Mouse (Mus musculus): ENCODE measurements around the gene Dohh. TPM values are rescaled to one million over a fixed set of nuclear protein-coding genes. Genes with fewer than 3 reads are reported as not detected.

The Dohh gene
- polyA plus RNA-seq, 1 experiment from 2014 or later: 101 TPM

DNA sequence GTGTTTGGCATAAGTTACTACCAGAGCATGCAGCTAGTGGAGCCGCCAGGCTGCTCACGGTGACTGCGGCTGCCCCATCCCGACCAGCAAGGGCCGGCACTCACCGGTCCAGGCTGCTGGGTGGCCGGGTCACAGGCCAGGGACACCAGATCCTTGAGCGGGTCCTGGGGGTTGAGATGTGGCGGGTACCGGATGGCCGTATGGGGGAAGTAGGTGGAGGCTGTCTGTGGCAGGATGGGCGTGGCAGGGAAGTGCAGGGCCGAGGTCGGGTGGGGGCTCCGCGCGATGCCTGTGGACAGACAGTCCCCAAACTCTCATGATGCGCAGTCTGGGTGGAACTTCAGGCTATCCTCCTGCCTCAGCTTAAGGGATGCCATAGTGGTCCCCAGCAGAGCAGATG lies 20.5 kb downstream of the Dohh start:
- WGBS: 50% methylated on average over 18 of the region's 18 CpGs
- Histone ChIP-seq H3K27ac (peak overlapping the region; percentile 38; the same call in 1 of the 2 replicates), H3K9me3 (replicated peaks) (no peaks in the 10 kb centered on the region), H3K36me3 (peaks cover 22% of the 10 kb centered on the region), H3K4me1 (peaks cover 96% of the 10 kb centered on the region), H3K27me3 (ENCODE audit: low read depth, poor library complexity, severe bottlenecking) (peaks cover 78% of the 10 kb centered on the region), H3K4me3 (0 out of 2 replicates have a peak overlapping the region, but pooled peaks have one; percentile 8)
- no peak for DNase-seq (ENCODE audit: low spot score)

DNA sequence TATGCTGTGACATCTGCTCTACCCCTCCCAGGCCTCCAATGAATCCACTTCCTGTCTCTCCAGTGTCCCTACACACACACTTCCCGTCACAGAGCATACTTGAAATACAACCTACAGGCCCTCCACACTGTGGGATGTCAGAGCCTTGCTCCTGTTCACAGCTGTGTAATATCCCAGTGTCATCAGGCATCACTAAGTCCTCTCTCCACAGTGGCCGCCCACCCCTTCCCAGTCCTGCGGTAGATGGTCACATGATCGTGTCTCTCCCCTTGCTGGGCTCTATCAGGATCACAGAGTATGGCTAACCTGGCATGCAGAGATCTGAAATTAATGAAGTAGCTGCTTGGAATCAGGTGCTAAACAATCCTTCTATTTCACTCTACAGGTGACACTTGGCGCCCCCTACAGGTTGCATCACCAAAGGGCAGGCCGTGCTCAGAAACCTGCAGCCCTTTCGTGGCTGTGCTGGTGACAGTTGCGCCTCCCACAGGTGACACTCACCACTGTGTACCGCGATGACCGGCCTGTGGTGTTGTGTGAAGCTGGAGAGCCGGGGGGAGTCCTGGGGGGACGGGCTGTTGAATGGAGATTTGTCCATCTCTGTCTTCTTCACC lies 21.5 kb downstream of the Dohh start:
- peaks cover 69% of the 10 kb centered on the region for H3K27me3 ChIP-seq (ENCODE audit: low read depth, poor library complexity, severe bottlenecking)
- no peaks in the 10 kb centered on the region for H3K9me3 ChIP-seq (replicated peaks)
- 0 out of 2 replicates have a peak overlapping the region, but pooled peaks have one; percentile 42 for H3K4me3 ChIP-seq
- H3K27ac ChIP-seq: no peak overlapping the region; the same call in 1 of the 2 replicates
- peaks cover 13% of the 10 kb centered on the region; the same call in 1 of the 2 replicates for H3K36me3 ChIP-seq
- peak; percentile 60 for DNase-seq (ENCODE audit: low spot score)
- WGBS: 42% methylated on average over 13 of the region's 13 CpGs
- peaks cover 96% of the 10 kb centered on the region for H3K4me1 ChIP-seq

DNA sequence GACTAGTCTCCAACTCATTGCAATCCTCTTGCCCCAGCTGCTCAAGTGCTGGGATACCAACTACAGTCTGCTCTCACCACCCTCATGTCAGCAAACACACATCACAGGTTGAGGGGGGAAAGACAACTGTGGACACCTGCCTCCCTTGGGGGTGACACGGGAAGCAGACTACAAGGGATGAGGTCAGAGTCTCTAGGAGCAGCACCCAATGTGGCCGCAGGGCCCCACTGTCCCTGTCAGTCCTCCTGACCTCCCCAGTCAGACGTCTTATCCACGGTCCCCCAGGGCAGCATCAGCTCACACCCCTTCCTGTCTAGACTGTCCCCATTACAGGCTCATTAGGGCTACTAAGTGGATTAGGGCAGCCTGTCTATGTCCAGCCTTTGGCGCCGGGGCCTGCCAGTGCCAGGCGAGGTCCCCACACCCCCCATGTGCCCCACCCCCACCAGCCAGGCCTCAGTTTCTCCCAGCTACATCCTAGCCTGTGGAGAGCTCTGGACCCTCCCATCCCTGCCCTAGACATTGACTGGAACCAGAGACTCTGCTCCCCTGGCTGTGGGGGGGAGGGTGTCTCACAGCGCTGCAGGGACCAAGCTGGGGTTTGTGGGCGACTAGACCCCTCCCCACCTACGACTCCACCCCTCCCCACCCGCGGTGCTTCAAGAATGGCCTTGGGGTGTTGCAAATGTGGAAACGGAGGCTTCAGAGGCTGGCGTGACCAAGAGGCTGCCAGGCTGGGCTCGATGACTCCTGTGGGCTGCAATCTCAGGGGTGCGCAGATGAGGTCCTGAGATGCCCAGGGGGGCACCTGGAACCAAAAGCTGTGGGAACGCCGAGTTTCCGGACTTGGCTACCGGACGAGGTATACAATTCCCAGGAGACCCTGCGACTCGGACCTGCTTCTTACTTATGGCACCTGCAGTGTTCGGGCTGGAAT lies 22.5 kb downstream of the Dohh start:
- Histone ChIP-seq H3K9me3 (replicated peaks) (no peaks in the 10 kb centered on the region), H3K36me3 (peaks cover 16% of the 10 kb centered on the region), H3K4me1 (peaks cover 96% of the 10 kb centered on the region), H3K27ac (peak overlapping the region; percentile 80), H3K27me3 (ENCODE audit: low read depth, poor library complexity, severe bottlenecking) (peaks cover 64% of the 10 kb centered on the region), H3K4me3 (peak overlapping the region; percentile 42)
- 21% methylated on average over 24 of the region's 24 CpGs for WGBS
- no peak for DNase-seq (ENCODE audit: low spot score)

DNA sequence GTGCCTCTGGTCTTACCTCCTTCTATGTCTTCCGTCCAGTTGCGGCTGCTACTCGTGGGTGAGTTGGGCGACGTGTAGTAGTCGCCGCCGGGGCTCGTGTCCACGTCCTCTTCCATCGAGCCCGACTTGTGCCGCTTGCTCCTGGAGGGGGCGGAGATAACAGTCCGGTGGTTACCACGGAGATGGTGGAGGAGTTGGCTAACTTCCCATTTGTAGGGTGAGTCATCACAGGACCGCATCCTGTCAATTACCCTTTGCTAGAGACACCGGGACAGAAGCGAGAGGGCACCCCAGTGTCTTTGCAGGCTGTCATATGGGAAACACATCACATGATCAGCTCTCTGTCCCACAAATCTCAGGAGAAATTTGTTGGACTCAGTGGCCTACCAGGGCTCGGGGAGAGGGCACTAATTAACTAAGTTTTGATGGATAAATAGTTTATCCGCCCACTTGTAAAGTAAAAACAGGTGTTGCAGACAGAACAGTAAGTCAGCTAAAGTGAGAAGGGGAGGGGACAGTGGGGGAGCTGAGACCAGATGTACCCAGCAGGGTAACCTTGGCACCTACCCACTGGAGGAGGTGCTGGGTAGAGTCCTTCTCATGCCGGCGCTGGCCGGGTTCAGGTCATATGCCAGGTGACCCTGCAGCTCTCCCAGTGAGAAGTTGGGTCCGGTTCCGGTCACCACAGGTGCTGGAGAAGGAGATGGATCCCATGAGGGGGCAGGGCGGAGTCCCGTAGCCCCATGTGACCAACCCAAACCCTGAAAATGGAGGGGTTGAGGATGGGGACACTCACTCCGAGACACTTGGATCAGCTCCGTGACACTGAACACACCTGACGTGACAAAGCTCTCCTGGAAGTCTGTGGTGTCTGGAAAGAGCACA lies 23.6 kb downstream of the Dohh start:
- Histone ChIP-seq H3K27ac (peak overlapping the region; percentile 80), H3K4me1 (peaks cover 96% of the 10 kb centered on the region), H3K36me3 (peaks cover 17% of the 10 kb centered on the region), H3K4me3 (peak overlapping the region; percentile 42), H3K9me3 (replicated peaks) (no peaks in the 10 kb centered on the region), H3K27me3 (ENCODE audit: low read depth, poor library complexity, severe bottlenecking) (peaks cover 58% of the 10 kb centered on the region)
- peak; percentile 59 for DNase-seq (ENCODE audit: low spot score)
- 17% methylated on average over 31 of the region's 31 CpGs for WGBS

DNA sequence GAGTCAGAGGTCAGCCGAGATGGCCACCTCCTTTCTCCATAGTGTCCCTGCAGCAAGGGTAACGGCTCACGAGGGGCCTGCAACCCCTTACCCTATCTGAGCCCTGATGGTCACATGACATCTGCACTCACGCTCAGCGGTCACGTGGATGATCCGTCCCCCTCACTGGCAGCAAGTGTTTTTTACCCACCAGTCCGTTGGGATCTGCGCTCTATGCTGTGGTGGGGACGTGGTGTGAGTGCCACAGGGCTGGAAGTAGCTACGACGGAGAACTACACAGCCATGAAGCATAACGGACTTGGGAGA lies 24.1 kb downstream of the Dohh start:
- WGBS: 31% methylated on average over 13 of the region's 13 CpGs
- peaks cover 17% of the 10 kb centered on the region for H3K36me3 ChIP-seq
- peak overlapping the region; percentile 80 for H3K27ac ChIP-seq
- H3K27me3 ChIP-seq (ENCODE audit: low read depth, poor library complexity, severe bottlenecking): peaks cover 52% of the 10 kb centered on the region
- no peak for DNase-seq (ENCODE audit: low spot score)
- H3K4me3 ChIP-seq: peak overlapping the region; percentile 42
- peaks cover 96% of the 10 kb centered on the region for H3K4me1 ChIP-seq
- H3K9me3 ChIP-seq (replicated peaks): no peaks in the 10 kb centered on the region

DNA sequence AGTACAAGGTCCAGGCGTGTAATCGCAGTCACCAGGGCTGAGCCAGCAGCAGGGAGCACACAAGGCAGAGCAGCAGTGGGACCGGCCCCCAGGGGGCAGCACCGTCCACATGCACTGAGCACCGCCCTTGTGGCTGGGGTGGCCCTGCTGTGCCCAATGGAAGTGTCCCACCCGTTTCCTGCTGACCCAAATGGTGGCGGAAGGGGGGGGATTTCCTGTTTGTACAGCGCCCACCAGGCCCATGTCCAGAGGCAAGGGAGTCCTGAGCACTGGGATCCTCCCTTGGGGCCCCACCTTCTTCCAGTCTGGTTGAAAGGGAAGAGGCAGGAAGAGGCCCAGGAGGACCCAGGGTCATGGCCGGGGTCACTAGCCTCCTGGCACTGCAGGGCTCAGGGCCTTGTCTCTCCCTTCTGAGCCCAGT lies 24.7 kb downstream of the Dohh start:
- peak; percentile 85 for DNase-seq (ENCODE audit: low spot score)
- 8% methylated on average over 9 of the region's 9 CpGs for WGBS
- Histone ChIP-seq H3K4me1 (peaks cover 96% of the 10 kb centered on the region), H3K27ac (peak overlapping the region; percentile 80), H3K9me3 (replicated peaks) (no peaks in the 10 kb centered on the region), H3K36me3 (peaks cover 17% of the 10 kb centered on the region), H3K27me3 (ENCODE audit: low read depth, poor library complexity, severe bottlenecking) (peaks cover 47% of the 10 kb centered on the region), H3K4me3 (peak overlapping the region; percentile 42)

DNA sequence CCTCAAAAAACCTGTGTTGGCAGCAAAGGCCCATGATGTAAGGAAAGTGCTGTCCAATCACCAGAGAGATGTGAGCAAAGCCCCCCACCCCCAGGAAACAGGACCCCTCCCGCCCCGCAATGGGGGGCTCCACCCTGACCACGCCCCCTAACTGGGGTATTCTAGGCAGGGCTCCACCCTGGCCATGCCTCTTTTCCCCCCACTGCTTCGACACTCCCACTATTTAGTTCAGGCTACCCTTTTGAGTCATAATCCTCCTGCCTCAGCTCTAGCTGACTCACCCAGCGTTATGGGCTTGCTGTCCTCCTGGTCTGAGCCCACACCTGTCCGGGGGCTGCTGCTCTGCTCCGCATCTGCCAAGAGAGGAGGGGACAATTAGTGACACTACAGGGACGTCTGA lies 25.1 kb downstream of the Dohh start:
- Histone ChIP-seq H3K4me1 (peaks cover 96% of the 10 kb centered on the region), H3K4me3 (peak overlapping the region; percentile 42), H3K27me3 (ENCODE audit: low read depth, poor library complexity, severe bottlenecking) (peaks cover 43% of the 10 kb centered on the region), H3K36me3 (peaks cover 17% of the 10 kb centered on the region), H3K9me3 (replicated peaks) (no peaks in the 10 kb centered on the region), H3K27ac (peak overlapping the region; percentile 80)
- no peak for DNase-seq (ENCODE audit: low spot score)
- 15% methylated on average over 8 of the region's 8 CpGs for WGBS

DNA sequence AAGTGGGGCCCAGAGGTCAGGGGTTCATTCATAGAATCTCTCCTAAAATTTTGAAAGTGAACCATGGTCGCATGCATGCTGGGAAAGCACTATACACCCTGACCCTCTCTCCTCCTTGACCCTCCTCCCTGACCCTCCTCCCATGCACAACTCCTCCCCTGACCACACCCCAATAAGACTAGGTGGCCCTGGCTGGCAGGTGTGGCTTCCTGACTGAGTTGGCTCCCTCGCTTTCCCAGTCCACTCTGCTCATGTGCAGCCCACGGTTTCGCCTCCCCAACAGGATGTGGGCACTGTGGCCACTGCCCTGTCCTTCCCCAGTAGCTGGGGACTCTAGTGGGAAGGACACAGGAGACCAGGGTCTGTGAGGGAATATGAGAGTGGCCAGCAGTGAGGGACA lies 26.1 kb downstream of the Dohh start:
- Histone ChIP-seq H3K4me1 (peaks cover 99% of the 10 kb centered on the region), H3K36me3 (peaks cover 9% of the 10 kb centered on the region), H3K27ac (peak overlapping the region; percentile 80), H3K4me3 (0 out of 2 replicates have a peak overlapping the region, but pooled peaks have one; percentile 42), H3K27me3 (ENCODE audit: low read depth, poor library complexity, severe bottlenecking) (peaks cover 32% of the 10 kb centered on the region), H3K9me3 (replicated peaks) (no peaks in the 10 kb centered on the region)
- WGBS: 59% methylated on average over 4 of the region's 4 CpGs
- no peak for DNase-seq (ENCODE audit: low spot score)

DNA sequence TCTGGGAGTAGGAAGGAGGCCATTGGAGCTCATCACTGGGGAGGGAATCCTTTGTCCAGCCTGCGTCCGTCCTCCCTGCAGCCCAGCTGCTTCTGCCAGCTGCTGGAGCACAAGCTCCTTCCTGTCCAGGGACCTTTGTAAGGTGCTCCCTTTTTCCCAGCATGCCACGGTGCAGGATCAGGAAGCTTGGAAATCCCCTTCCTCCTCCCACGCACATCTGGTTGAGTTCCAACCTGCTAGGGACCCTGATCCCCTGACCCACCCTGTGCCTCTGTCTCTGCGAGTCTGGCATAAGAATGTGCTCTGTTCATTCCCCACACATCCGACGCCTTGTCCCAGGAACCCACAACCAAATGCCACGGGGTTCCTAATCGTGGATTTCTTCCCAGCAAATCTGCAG lies 26.8 kb downstream of the Dohh start:
- peak overlapping the region; percentile 89 for H3K27ac ChIP-seq
- H3K4me3 ChIP-seq: no peak overlapping the region
- H3K4me1 ChIP-seq: peaks cover 100% of the 10 kb centered on the region
- DNase-seq (ENCODE audit: low spot score): no peak
- WGBS: 88% methylated on average over 9 of the region's 9 CpGs
- peaks cover 26% of the 10 kb centered on the region for H3K27me3 ChIP-seq (ENCODE audit: low read depth, poor library complexity, severe bottlenecking)
- no peaks in the 10 kb centered on the region for H3K9me3 ChIP-seq (replicated peaks)
- peaks cover 3% of the 10 kb centered on the region for H3K36me3 ChIP-seq

DNA sequence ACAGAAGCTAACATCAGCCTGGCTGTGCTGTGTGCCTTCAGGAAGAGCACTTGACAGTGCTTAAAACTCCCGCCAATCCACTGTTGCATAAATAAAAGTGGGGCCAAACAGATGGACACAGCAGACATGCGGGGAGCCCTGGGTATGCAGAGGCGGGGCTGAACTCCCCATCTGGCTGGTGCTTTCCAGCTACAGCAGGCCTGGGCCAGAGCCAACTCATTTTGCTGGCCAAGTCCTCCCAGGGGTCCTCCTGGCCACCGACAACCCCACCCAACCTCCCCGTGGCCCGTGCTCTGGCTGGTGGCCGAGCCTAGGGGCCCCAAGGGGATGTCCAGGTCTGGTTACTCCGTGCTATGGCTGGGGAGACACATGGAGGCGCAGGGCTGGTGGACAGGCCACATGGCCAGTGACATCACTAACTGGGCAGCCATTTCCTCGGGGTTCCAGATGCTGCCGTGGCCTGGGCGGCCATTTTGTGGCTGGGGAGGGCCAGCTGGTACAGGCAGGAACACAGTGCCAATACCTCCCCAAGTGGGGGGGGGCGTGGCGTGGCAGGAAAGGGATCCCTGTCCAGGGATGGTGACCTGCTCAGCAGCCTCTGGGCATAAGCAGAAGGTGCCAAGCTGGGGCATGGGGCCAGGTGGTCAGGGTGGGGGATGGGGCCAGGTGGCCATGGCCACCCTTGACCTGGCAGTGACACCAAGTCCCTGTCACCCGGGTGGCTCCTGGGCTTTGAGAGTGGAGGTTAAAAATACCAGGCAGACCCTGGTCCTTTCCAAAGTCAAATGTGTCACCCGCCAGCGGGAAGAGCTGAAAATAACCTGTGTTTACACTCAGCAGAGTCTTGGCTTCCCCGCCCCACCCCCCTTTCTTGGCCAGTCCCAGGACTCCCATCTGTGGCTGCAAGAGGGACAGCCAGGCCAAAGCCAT lies 27.5 kb downstream of the Dohh start:
- Histone ChIP-seq H3K4me1 (peaks cover 100% of the 10 kb centered on the region), H3K4me3 (no peak overlapping the region)

DNA sequence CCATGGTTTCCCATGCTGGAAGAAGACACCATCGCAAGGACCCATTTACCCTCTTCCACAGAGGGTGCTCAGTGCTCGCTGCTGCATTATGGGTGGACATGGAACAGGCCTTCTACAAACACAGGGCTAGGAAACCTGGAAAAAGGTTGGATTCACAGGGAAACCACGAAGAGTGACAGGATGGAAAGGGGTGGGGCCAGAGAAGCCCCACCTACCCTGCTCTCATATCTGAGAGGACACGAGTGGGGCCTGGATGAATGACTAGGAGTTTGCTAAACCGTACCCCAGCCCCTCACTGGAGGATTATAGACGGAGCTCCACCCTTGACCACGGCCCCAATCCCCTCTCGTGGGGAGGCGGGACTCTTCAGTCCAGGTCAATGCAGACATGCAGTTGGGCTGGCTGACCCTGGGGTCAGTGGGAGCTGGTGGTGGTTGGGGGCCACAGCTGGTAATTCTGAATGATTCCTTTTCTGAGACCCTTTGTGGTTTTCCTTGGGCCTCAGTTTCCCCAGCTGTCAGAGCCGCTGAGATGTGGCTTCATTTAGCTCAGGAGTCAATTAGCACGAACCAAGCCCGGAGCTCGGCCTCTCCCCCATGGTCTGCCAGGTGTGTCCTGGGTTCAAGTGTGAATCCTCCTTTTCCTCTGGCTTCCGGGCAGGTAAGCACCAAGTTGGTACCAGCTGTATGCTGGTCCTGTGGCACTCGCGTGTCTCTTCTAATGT lies 28.5 kb downstream of the Dohh start:
- Histone ChIP-seq H3K4me1 (peaks cover 100% of the 10 kb centered on the region), H3K9me3 (replicated peaks) (no peaks in the 10 kb centered on the region), H3K27me3 (ENCODE audit: low read depth, poor library complexity, severe bottlenecking) (peaks cover 8% of the 10 kb centered on the region), H3K36me3 (peaks cover 3% of the 10 kb centered on the region), H3K4me3 (no peak overlapping the region), H3K27ac (peak overlapping the region; percentile 89)
- DNase-seq (ENCODE audit: low spot score): no peak
- WGBS: 74% methylated on average over 16 of the region's 16 CpGs

More for the DNA sequence above, 27.5 kb downstream of the Dohh start:
- peaks cover 3% of the 10 kb centered on the region for H3K36me3 ChIP-seq
- no peaks in the 10 kb centered on the region for H3K9me3 ChIP-seq (replicated peaks)
- WGBS: 85% methylated on average over 18 of the region's 18 CpGs
- H3K27ac ChIP-seq: peak overlapping the region; percentile 89
- peaks cover 18% of the 10 kb centered on the region for H3K27me3 ChIP-seq (ENCODE audit: low read depth, poor library complexity, severe bottlenecking)
- no peak for DNase-seq (ENCODE audit: low spot score)
